Mouse (Mus musculus) cortical plate, adult 2 months (tissue): ENCODE results near the gene Birc3.

Experiments
- CTCF ChIP-seq: fragments of 200-500 bp; IDR thresholded peaks from 2 replicates; pipeline ENCODE4 v1.5.1; 2011; ENCODE audit warnings: mild to moderate bottlenecking, control low read depth, low read length; ENCODE audit not compliant: insufficient read depth; ENCODE audit errors: extremely low read depth
- POLR2A ChIP-seq: fragments of 200-500 bp; IDR thresholded peaks from 2 replicates; pipeline ENCODE4 v1.6.1; 2011; ENCODE audit warnings: mild to moderate bottlenecking, low read length, control low read depth; ENCODE audit not compliant: insufficient read depth; ENCODE audit errors: extremely low read depth

GRCm38 (mm10) chr9:7841221-7841620 lies 31.8 kb downstream of the Birc3 start:
- TF ChIP-seq POLR2A: no peak
- no peak for TF ChIP-seq CTCF
